Mouse (Mus musculus): Measurements from ENCODE around the gene Pdcd4.

GRCm38 (mm10) chr19:53899941-53900610 is 8.0 kb downstream of the Pdcd4 start:
- TF ChIP-seq CTCF (IDR thresholded peaks at IDR 0.05; ENCODE audit: borderline replicate concordance, extremely low read depth, insufficient read depth, insufficient read length) (no peak), POLR2A (IDR thresholded peaks at IDR 0.05; ENCODE audit: borderline replicate concordance, extremely low read depth, insufficient read depth, insufficient read length, poor library complexity, severe bottlenecking) (no peak)

All from brain, embryonic 14.5 days (tissue).